Mouse (Mus musculus) ES-E14 (cell line): Measurements from ENCODE around the gene Erich2.

Source experiments
- CHD2 ChIP-seq: IDR thresholded peaks from 2 replicates; pipeline ENCODE4 v1.6.1; 2014; ENCODE audit warnings: mild to moderate bottlenecking, low read depth, low read length, inconsistent platforms
- MAFK ChIP-seq: IDR thresholded peaks from 2 replicates; pipeline ENCODE4 v1.6.1; 2014; ENCODE audit warnings: mild to moderate bottlenecking, low read depth, low read length, inconsistent platforms; ENCODE audit not compliant: insufficient read depth
- ZC3H11A ChIP-seq: IDR thresholded peaks from 2 replicates; pipeline ENCODE4 v1.6.1; 2012; ENCODE audit warnings: low read depth, mild to moderate bottlenecking, inconsistent platforms, low read length, borderline replicate concordance
- ZNF384 ChIP-seq: IDR thresholded peaks from 2 replicates; pipeline ENCODE4 v1.6.1; 2012; ENCODE audit warnings: low read depth, low read length, inconsistent platforms

DNA sequence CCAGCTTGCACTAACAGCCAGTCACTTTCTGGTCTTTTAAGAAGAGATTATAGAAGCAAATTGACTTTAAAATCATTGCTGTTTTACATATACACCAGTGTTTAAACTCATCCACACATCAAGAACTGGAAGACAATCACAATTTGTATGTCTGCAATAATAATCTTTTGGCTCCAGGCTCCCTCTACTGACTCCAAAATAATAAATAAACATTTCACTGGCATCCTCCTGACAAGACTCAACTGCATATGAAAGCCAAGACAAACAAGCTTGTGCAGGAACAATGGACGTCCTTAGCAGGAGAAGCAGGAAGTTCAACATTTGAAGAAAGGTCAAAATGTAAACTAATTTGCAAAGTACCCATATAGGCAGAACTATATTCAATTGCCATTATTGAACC is 3.4 kb upstream of the Erich2 start:
- no peak for TF ChIP-seq ZC3H11A
- no peak for TF ChIP-seq ZNF384
- no peak for TF ChIP-seq MAFK
- no peak for TF ChIP-seq CHD2
